Mouse (Mus musculus): ENCODE data around the gene Mroh2a.

Mroh2a gene

GRCm38 (mm10) chr1:88258361-88258760, 31.6 kb downstream of the Mroh2a start:
- no peak for DNase-seq (ENCODE audit: extremely low spot score, low spot score)

- peak; percentile 74 for DNase-seq (ENCODE audit: extremely low spot score, low spot score)
These were observed 32.3 kb downstream of the Mroh2a start for GRCm38 (mm10) chr1:88258881-88259642.

GRCm38 (mm10) chr1:88259643-88260024, 32.8 kb downstream of the Mroh2a start:
- DNase-seq (ENCODE audit: extremely low spot score, low spot score): no peak

- DNase-seq (ENCODE audit: extremely low spot score, low spot score): no peak
These were observed 33.3 kb downstream of the Mroh2a start for GRCm38 (mm10) chr1:88260114-88260513.

- DNase-seq (ENCODE audit: extremely low spot score, low spot score): no peak
These were observed 34.0 kb downstream of the Mroh2a start for GRCm38 (mm10) chr1:88260604-88261377.

- DNase-seq (ENCODE audit: extremely low spot score, low spot score): no peak
These were observed 34.9 kb downstream of the Mroh2a start for GRCm38 (mm10) chr1:88261706-88262105.

GRCm38 (mm10) chr1:88262255-88262654, 35.5 kb downstream of the Mroh2a start:
- DNase-seq (ENCODE audit: extremely low spot score, low spot score): no peak

- DNase-seq (ENCODE audit: extremely low spot score, low spot score): no peak
These were observed 36.2 kb downstream of the Mroh2a start for GRCm38 (mm10) chr1:88262961-88263360.

- DNase-seq (ENCODE audit: extremely low spot score, low spot score): no peak
These were observed 37.0 kb downstream of the Mroh2a start for GRCm38 (mm10) chr1:88263778-88264177.

- DNase-seq (ENCODE audit: extremely low spot score, low spot score): no peak
These were observed 37.6 kb downstream of the Mroh2a start for GRCm38 (mm10) chr1:88264237-88264868.

GRCm38 (mm10) chr1:88264869-88265240, 38.1 kb downstream of the Mroh2a start:
- DNase-seq (ENCODE audit: extremely low spot score, low spot score): no peak

- no peak for DNase-seq (ENCODE audit: extremely low spot score, low spot score)
These were observed 39.3 kb downstream of the Mroh2a start for GRCm38 (mm10) chr1:88266123-88266522.

- DNase-seq (ENCODE audit: extremely low spot score, low spot score): no peak
These were observed 40.7 kb downstream of the Mroh2a start for GRCm38 (mm10) chr1:88267489-88267888.

GRCm38 (mm10) chr1:88268070-88268469, 41.3 kb downstream of the Mroh2a start:
- DNase-seq (ENCODE audit: extremely low spot score, low spot score): no peak

GRCm38 (mm10) chr1:88269539-88270309, 42.9 kb downstream of the Mroh2a start:
- no peak for DNase-seq (ENCODE audit: extremely low spot score, low spot score)

- DNase-seq (ENCODE audit: extremely low spot score, low spot score): no peak
These were observed 46.1 kb downstream of the Mroh2a start for GRCm38 (mm10) chr1:88272851-88273250.

GRCm38 (mm10) chr1:88273326-88273725, 46.5 kb downstream of the Mroh2a start:
- DNase-seq (ENCODE audit: extremely low spot score, low spot score): no peak

GRCm38 (mm10) chr1:88273832-88274231, 47.0 kb downstream of the Mroh2a start:
- DNase-seq (ENCODE audit: extremely low spot score, low spot score): no peak

GRCm38 (mm10) chr1:88274371-88275077, 47.7 kb downstream of the Mroh2a start:
- no peak for DNase-seq (ENCODE audit: extremely low spot score, low spot score)

GRCm38 (mm10) chr1:88275078-88275680, 48.4 kb downstream of the Mroh2a start:
- DNase-seq (ENCODE audit: extremely low spot score, low spot score): no peak
